Mouse (Mus musculus) myocyte (in vitro differentiated cells): ENCODE data around the gene Psmc6. TPM values are rescaled to one million over a fixed set of nuclear protein-coding genes. Genes with fewer than 3 reads are reported as not detected.

Experiments used
- H3K27me3 ChIP-seq: one replicate; pipeline ENCODE4 v1.6.1; 2011; ENCODE audit not compliant: control insufficient read depth, insufficient read depth, insufficient read length
- H3K36me3 ChIP-seq: one replicate; pipeline ENCODE4 v1.6.1; 2011; ENCODE audit not compliant: control insufficient read depth, insufficient read depth
- H3K4me2 ChIP-seq: one replicate; pipeline ENCODE4 v1.6.1; 2011; ENCODE audit warnings: low read depth, control low read depth
- H3K4me3 ChIP-seq: one replicate; pipeline ENCODE4 v1.5.1; 2011; ENCODE audit warnings: mild to moderate bottlenecking, control low read depth, moderate library complexity
- H3K79me2 ChIP-seq: one replicate; pipeline ENCODE4 v1.6.1; 2011; ENCODE audit not compliant: control insufficient read depth, insufficient read depth
- H3ac ChIP-seq: one replicate; pipeline ENCODE4 v1.6.1; 2011; ENCODE audit not compliant: control insufficient read depth, insufficient read length
- CEBPB ChIP-seq: IDR thresholded peaks from 2 replicates; pipeline ENCODE4 v1.6.1; 2011; ENCODE audit warnings: mild to moderate bottlenecking, moderate library complexity; ENCODE audit not compliant: poor library complexity, insufficient read depth, severe bottlenecking
- E2F4 ChIP-seq: IDR thresholded peaks from one replicate; pipeline ENCODE4 v1.6.1; 2011; ENCODE audit warnings: mild to moderate bottlenecking, control low read depth, moderate library complexity; ENCODE audit not compliant: insufficient read depth
- MAX ChIP-seq: IDR thresholded peaks from one replicate; pipeline ENCODE4 v1.6.1; 2011; ENCODE audit warnings: low read depth, mild to moderate bottlenecking, control low read depth
- MYOD1 ChIP-seq, 3 experiments: IDR thresholded peaks; one replicate each; pipeline ENCODE4 v1.6.1; 2011; ENCODE audit warnings: control low read depth in 2 of 3, low read depth in 2 of 3, mild to moderate bottlenecking in 2 of 3, moderate library complexity in 1 of 3; ENCODE audit not compliant: insufficient read length in 2 of 3, control insufficient read depth in 1 of 3
- MYOG ChIP-seq, 3 experiments: IDR thresholded peaks; one replicate each; pipeline ENCODE4 v1.6.1; 2011; ENCODE audit warnings: control low read depth in 2 of 3, low read depth in 2 of 3, mild to moderate bottlenecking in 2 of 3; ENCODE audit not compliant: insufficient read length in 2 of 3, control insufficient read depth in 1 of 3, insufficient read depth in 1 of 3
- POLR2A ChIP-seq: IDR thresholded peaks from one replicate; pipeline ENCODE4 v1.6.1; 2011; ENCODE audit warnings: low read depth, mild to moderate bottlenecking, control low read depth, moderate library complexity; ENCODE audit not compliant: insufficient read length
- POLR2AphosphoS2 ChIP-seq: IDR thresholded peaks from one replicate; pipeline ENCODE4 v1.6.1; 2011; ENCODE audit warnings: low read depth, control low read depth; ENCODE audit not compliant: insufficient read length
- REST ChIP-seq: IDR thresholded peaks from one replicate; pipeline ENCODE4 v1.6.1; 2011; ENCODE audit warnings: mild to moderate bottlenecking, control low read depth, moderate library complexity; ENCODE audit not compliant: insufficient read depth, insufficient read length
- SRF ChIP-seq: IDR thresholded peaks from one replicate; pipeline ENCODE4 v1.6.1; 2011; ENCODE audit warnings: low read depth; ENCODE audit not compliant: control insufficient read depth, insufficient read length
- TCF12 ChIP-seq: IDR thresholded peaks from one replicate; pipeline ENCODE4 v1.6.1; 2011; ENCODE audit warnings: mild to moderate bottlenecking, control low read depth; ENCODE audit not compliant: poor library complexity, insufficient read depth, severe bottlenecking
- TCF3 ChIP-seq: IDR thresholded peaks from one replicate; pipeline ENCODE4 v1.6.1; 2011; ENCODE audit warnings: low read depth, control low read depth; ENCODE audit not compliant: insufficient read length
- USF1 ChIP-seq: IDR thresholded peaks from one replicate; pipeline ENCODE4 v1.6.1; 2011; ENCODE audit warnings: low read depth, mild to moderate bottlenecking, control low read depth, moderate library complexity
- polyA plus RNA-seq: library from polyadenylated mRNA; unstranded; fragments of >200 nt; fragmentation: generic; extraction: Trizol; gene quantifications from one replicate; pipeline ENCODE4 v1.2.1, GENCODE M21; 2012; ENCODE audit warnings: missing spikeins

Gene Psmc6
- polyA plus RNA-seq, 1 experiment: 72.7 TPM

GRCm38 (mm10) chr14:45389194-45389593 is 59.6 kb downstream of the Psmc6 start:
- peak overlapping the region; percentile 52 for H3ac ChIP-seq
- no peaks in the 10 kb centered on the region for H3K27me3 ChIP-seq
- peaks cover 34% of the 10 kb centered on the region for H3K79me2 ChIP-seq
- no peak for TF ChIP-seq REST
- TF ChIP-seq TCF12: no peak
- no peak for TF ChIP-seq MAX
- TF ChIP-seq POLR2AphosphoS2: no peak
- TF ChIP-seq CEBPB: no peak
- no peak for TF ChIP-seq MYOD1 (IDR thresholded peaks at IDR 0.05; ENCODE audit: control insufficient read depth in 1 of 3, insufficient read length in 2 of 3, low read depth in 2 of 3)
- no peak for TF ChIP-seq POLR2A
- no peak for TF ChIP-seq TCF3
- TF ChIP-seq E2F4: no peak
- TF ChIP-seq SRF: no peak
- TF ChIP-seq USF1: no peak
- TF ChIP-seq MYOG (IDR thresholded peaks at IDR 0.05; ENCODE audit: control insufficient read depth in 1 of 3, insufficient read depth in 1 of 3, insufficient read length in 2 of 3, low read depth in 2 of 3): no peak
- H3K36me3 ChIP-seq: peaks cover 10% of the 10 kb centered on the region
- H3K4me3 ChIP-seq: peak overlapping the region; percentile 42
- H3K4me2 ChIP-seq: peak overlapping the region; percentile 79

Other genes with a start within 250 kb of the Psmc6 start
- gene Gpr137c, start 110.1 kb upstream of the Psmc6 start, polyA plus RNA-seq: 0.18 TPM
- gene Txndc16, start 109.5 kb upstream of the Psmc6 start, polyA plus RNA-seq: 1.2 TPM
- gene Ero1l, start 11.0 kb upstream of the Psmc6 start, polyA plus RNA-seq: 43.5 TPM
- 6.3 TPM for gene Styx, start 21.3 kb downstream of the Psmc6 start, polyA plus RNA-seq
- gene Gnpnat1, start 75.1 kb downstream of the Psmc6 start, polyA plus RNA-seq: 33.9 TPM
- gene Fermt2, start 200.3 kb downstream of the Psmc6 start, polyA plus RNA-seq: 37.9 TPM